Mouse (Mus musculus): ENCODE measurements at regions not wholly inside any gene's neighbourhood (a gene's known extent, or its start where the extent isn't known, plus 50 kb on each side); places are given as distances from the start of the nearest gene placed in this dataset.

DNA sequence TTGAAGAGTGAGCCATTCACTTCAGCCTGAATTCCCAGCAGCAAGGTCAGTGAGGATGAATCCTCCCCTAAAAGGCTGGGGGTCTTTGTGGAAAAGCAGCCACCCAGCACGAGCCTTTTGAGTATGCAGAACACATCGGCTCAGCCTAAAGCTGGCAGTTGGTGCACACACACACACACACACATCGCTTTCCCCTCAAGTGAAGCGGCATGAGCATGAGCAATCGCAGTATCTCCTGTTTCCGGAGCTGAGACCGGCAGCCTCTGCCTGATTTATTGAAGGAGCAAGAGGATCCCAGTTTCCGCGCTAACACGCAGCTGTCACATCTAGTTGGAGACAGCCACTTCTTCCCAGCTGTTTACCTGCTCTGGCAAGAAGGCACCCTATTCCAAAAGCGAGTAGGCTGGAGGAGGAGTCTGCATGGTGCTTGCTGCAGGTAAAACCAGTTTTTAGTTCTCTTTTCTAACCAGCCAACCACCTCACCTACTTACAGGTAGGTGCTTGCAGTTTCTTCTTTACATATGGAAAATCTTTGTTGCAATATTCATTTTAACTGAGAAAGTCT, 962.9 kb downstream of the Fam181b start:
- 0 out of 2 replicates have a peak overlapping the region, but pooled peaks have one; percentile 2 for H3K4me3 ChIP-seq (replicated peaks; ENCODE audit: low read length)
- H3K9me3 ChIP-seq (replicated peaks; ENCODE audit: control insufficient read depth, low read length) = no peaks in the 10 kb centered on the region
- ATAC-seq (ENCODE audit: insufficient read depth, low FRiP score) = no peak
- H3K9ac ChIP-seq (ENCODE audit: low read length) = no peak overlapping the region
- WGBS = 16% methylated on average over 11 of the region's 11 CpGs
- no peaks in the 10 kb centered on the region for H3K36me3 ChIP-seq (ENCODE audit: control insufficient read depth, insufficient read depth, low read length)
- no peaks in the 10 kb centered on the region for H3K4me1 ChIP-seq (ENCODE audit: control insufficient read depth, insufficient read depth, low read length)
- H3K27me3 ChIP-seq (ENCODE audit: control insufficient read depth, insufficient read depth, low read length) = no peaks in the 10 kb centered on the region
- no peak overlapping the region for H3K27ac ChIP-seq (ENCODE audit: low read length)
- 0 out of 2 replicates have a peak overlapping the region, but pooled peaks have one; percentile 27 for H3K4me2 ChIP-seq (ENCODE audit: low read depth, low read length)

DNA sequence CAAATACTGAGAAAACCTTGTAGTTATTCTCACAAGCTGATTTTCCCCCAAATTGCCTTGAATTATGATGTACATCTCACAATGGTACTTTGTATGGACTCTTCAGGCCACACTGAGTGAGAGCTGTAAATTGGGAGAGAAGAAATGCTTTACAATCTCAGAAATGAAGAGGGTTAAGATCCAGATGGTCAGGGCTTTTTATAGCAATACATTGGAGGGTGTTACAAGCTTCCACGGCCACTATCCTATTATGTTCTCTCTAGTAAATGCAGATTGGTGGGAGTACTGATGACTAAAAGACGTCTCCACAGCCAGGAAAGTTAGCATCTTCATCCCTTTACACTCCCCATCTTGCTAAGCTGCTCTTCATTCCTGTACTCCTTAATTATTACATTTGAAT, 965.8 kb downstream of the Fam181b start:
- Histone ChIP-seq H3K27ac (ENCODE audit: low read length) (no peak overlapping the region), H3K4me3 (replicated peaks; ENCODE audit: low read length) (no peak overlapping the region), H3K36me3 (ENCODE audit: control insufficient read depth, insufficient read depth, low read length) (no peaks in the 10 kb centered on the region), H3K4me1 (ENCODE audit: control insufficient read depth, insufficient read depth, low read length) (no peaks in the 10 kb centered on the region), H3K4me2 (ENCODE audit: low read depth, low read length) (no peak overlapping the region), H3K9ac (ENCODE audit: low read length) (no peak overlapping the region), H3K27me3 (ENCODE audit: control insufficient read depth, insufficient read depth, low read length) (no peaks in the 10 kb centered on the region), H3K9me3 (replicated peaks; ENCODE audit: control insufficient read depth, low read length) (no peaks in the 10 kb centered on the region)
- 59% methylated on average over 2 of the region's 2 CpGs for WGBS
- ATAC-seq (ENCODE audit: insufficient read depth, low FRiP score) = no peak

DNA sequence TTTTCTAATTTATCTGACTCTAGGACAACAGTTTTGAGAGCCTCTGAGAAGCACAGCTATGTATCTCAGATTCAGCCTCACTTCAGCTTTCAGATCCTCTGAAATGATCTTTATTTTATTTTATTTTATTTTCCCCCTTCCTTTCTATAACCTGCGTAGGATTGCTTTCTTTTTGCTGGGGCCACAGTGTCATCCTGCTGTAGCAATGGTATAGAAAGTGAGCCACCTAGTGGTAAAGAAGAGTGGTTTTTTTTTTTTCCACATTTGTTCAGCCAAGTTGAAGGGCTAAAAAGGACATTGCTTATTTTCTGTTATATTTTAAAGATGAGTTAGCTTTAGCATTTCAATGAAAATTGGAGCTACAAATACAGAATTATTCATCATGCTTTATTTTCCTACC, 966.4 kb downstream of the Fam181b start:
- no peaks in the 10 kb centered on the region for H3K27me3 ChIP-seq (ENCODE audit: control insufficient read depth, insufficient read depth, low read length)
- 23% methylated on average over 1 of the region's 1 CpGs for WGBS
- H3K36me3 ChIP-seq (ENCODE audit: control insufficient read depth, insufficient read depth, low read length) = no peaks in the 10 kb centered on the region
- H3K4me3 ChIP-seq (replicated peaks; ENCODE audit: low read length) = no peak overlapping the region
- ATAC-seq (ENCODE audit: insufficient read depth, low FRiP score) = no peak
- H3K9ac ChIP-seq (ENCODE audit: low read length) = no peak overlapping the region
- no peak overlapping the region for H3K4me2 ChIP-seq (ENCODE audit: low read depth, low read length)
- H3K27ac ChIP-seq (ENCODE audit: low read length) = no peak overlapping the region
- no peaks in the 10 kb centered on the region for H3K9me3 ChIP-seq (replicated peaks; ENCODE audit: control insufficient read depth, low read length)
- no peaks in the 10 kb centered on the region for H3K4me1 ChIP-seq (ENCODE audit: control insufficient read depth, insufficient read depth, low read length)

DNA sequence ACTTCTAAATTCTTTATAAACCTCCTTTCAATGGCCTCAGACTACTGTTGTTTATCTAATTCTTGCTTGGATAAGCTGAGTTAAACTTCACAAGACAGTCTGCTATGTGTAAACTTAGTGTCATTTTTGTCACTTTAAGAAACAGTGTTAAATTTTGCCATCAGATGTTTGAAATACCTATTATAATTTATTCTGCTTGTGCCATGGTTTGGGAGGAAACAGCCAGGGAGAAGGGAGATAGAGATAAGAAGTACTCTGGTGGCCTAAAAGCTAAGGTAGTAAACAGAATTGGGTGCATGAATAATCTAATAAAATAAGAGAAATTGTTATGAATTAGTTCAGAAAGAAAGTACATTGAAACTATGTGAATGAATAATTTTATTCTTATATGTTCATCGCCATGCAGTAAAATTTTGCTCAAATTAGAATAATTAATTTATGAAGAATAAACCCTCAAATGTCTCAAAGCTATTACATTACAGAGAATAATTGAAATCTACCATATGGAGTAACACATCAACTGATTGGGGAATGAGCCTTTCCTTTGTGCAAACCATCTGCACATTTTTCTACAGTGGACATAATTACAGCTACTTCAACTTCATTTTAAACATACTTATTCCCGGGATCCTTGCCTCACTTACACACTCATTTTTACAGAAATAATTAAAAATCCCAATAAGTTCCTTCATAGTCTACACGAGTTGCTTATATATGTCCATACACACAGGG, 982.3 kb downstream of the Fam181b start:
- 73% methylated on average over 3 of the region's 3 CpGs for WGBS
- Histone ChIP-seq H3K9ac (ENCODE audit: low read length) (no peak overlapping the region), H3K27ac (ENCODE audit: low read length) (no peak overlapping the region), H3K9me3 (replicated peaks; ENCODE audit: control insufficient read depth, low read length) (no peaks in the 10 kb centered on the region), H3K27me3 (ENCODE audit: control insufficient read depth, insufficient read depth, low read length) (no peaks in the 10 kb centered on the region), H3K4me3 (replicated peaks; ENCODE audit: low read length) (no peak overlapping the region), H3K4me1 (ENCODE audit: control insufficient read depth, insufficient read depth, low read length) (no peaks in the 10 kb centered on the region), H3K4me2 (ENCODE audit: low read depth, low read length) (no peak overlapping the region), H3K36me3 (ENCODE audit: control insufficient read depth, insufficient read depth, low read length) (no peaks in the 10 kb centered on the region)
- ATAC-seq (ENCODE audit: insufficient read depth, low FRiP score) = no peak

Data from stomach, embryonic 16.5 days (tissue).